Mouse (Mus musculus) heart, adult 2 months (tissue): ENCODE data around the gene Parp4.

Experiments
- EP300 ChIP-seq: fragments of 200-500 bp; IDR thresholded peaks from 2 replicates; pipeline ENCODE4 v1.6.1; 2011; ENCODE audit warnings: low read depth, low read length, control low read depth; ENCODE audit not compliant: insufficient read depth
- POLR2A ChIP-seq: fragments of 200-500 bp; IDR thresholded peaks from 2 replicates; pipeline ENCODE4 v1.6.1; 2011; ENCODE audit warnings: mild to moderate bottlenecking, low read depth, low read length, control low read depth; ENCODE audit not compliant: insufficient read depth

GRCm38 (mm10) chr14:56559134-56559533, 16.3 kb upstream of the Parp4 start:
- no peak for TF ChIP-seq POLR2A
- TF ChIP-seq EP300: no peak
